Mouse (Mus musculus): ENCODE results near the gene Snx9. TPM values are rescaled to one million over a fixed set of nuclear protein-coding genes. Genes with fewer than 3 reads are reported as not detected.

Snx9 gene
- polyA plus RNA-seq, 1 experiment from 2014 or later: 101 TPM

GRCm38 (mm10) chr17:5827836-5828582 is 13.1 kb upstream of the Snx9 start:
- Histone ChIP-seq H3K4me3 (ENCODE audit: inconsistent target) (no peak overlapping the region), H3K27ac (no peak overlapping the region), H3K36me3 (ENCODE audit: inconsistent target) (no peaks in the 10 kb centered on the region), H3K79me2 (ENCODE audit: inconsistent target) (no peaks in the 10 kb centered on the region)
- 58% methylated on average over 12 of the region's 15 CpGs for WGBS (ENCODE audit: missing documents)

DNA sequence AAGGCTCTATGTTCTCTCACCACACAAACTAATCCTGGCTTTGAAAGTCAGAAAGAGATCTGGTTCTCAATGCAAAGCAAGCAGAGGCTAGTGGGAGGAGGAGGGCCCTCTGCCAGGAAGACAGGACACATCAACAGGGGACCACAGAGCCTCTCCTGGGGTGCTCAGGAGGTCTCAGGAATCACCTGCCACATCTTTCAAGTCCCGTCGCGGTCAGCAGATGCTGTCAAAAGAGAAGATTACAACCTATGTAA is 12.6 kb upstream of the Snx9 start:
- no peak overlapping the region for H3K27ac ChIP-seq
- no peak overlapping the region for H3K4me3 ChIP-seq (ENCODE audit: inconsistent target)
- WGBS (ENCODE audit: missing documents): 80% methylated on average over 3 of the region's 3 CpGs

DNA sequence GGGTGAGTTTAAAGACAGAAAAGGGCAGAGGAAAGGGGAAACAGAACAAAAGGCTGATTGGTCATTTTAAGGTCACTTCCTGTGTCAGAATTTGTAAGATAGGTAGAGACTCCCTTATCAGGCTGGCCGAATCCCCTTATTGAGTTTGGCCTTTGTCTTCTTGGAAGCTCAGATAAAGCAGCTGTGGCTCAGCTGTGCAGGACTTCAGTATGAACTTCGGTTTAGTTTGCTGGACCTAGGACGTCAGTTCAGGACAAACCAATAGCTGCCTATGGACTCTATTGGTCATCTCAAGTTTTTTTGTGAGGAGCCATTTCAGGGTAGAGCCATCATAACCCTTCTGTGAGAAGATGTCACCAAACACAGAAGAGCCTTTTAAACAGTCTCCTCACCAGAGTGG is 12.2 kb upstream of the Snx9 start:
- WGBS (ENCODE audit: missing documents): 89% methylated on average over 3 of the region's 3 CpGs
- Histone ChIP-seq H3K4me3 (ENCODE audit: inconsistent target) (no peak overlapping the region), H3K79me2 (ENCODE audit: inconsistent target) (no peaks in the 10 kb centered on the region), H3K36me3 (ENCODE audit: inconsistent target) (no peaks in the 10 kb centered on the region), H3K27ac (no peak overlapping the region)

More for the DNA sequence above, 12.6 kb upstream of the Snx9 start:
- no peaks in the 10 kb centered on the region for H3K79me2 ChIP-seq (ENCODE audit: inconsistent target)
- H3K36me3 ChIP-seq (ENCODE audit: inconsistent target): no peaks in the 10 kb centered on the region

DNA sequence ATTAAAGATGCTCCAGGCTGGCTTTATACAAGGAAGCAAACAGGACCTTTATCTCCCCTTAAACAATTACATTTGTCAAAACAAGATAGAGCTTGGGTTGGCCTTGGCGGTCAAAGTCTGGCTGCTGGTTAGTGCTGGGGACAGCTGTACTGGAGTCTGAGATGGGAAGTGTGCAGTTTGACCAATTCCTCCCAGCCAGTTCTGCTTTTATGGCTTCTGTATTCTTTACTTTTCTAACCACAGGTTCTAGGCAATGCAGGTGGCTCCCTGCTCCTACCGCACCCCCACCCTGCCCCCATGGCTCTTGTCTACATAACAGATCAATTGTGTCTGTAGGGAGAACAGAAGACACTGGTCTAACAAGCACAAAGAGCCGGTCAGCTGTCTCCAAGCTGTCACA is 11.2 kb upstream of the Snx9 start:
- no peak overlapping the region for H3K27ac ChIP-seq
- no peaks in the 10 kb centered on the region for H3K36me3 ChIP-seq (ENCODE audit: inconsistent target)
- no peak overlapping the region for H3K4me3 ChIP-seq (ENCODE audit: inconsistent target)
- H3K79me2 ChIP-seq (ENCODE audit: inconsistent target): no peaks in the 10 kb centered on the region
- WGBS (ENCODE audit: missing documents): 2% methylated on average over 3 of the region's 3 CpGs

DNA sequence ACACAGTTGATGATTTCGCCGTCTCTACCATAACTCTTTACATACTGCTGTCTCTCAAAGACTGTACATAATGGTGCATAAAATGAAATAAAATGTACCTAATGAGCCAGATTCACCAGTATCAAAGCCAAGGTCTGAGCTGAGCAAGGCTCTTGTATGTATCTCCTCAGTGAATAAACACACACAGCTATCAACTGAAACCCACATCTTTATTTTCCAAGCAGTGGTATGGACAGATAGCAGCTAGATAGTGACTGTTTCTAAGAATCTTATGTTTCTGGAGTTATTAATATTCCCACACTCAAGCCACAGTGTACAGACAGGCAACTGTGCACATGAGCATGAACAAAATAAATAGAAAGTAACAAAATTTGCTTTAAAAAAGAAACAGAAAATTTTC is 10.7 kb upstream of the Snx9 start:
- no peaks in the 10 kb centered on the region for H3K79me2 ChIP-seq (ENCODE audit: inconsistent target)
- H3K4me3 ChIP-seq (ENCODE audit: inconsistent target): no peak overlapping the region
- H3K36me3 ChIP-seq (ENCODE audit: inconsistent target): no peaks in the 10 kb centered on the region
- H3K27ac ChIP-seq: no peak overlapping the region
- WGBS (ENCODE audit: missing documents): 55% methylated on average over 2 of the region's 2 CpGs

DNA sequence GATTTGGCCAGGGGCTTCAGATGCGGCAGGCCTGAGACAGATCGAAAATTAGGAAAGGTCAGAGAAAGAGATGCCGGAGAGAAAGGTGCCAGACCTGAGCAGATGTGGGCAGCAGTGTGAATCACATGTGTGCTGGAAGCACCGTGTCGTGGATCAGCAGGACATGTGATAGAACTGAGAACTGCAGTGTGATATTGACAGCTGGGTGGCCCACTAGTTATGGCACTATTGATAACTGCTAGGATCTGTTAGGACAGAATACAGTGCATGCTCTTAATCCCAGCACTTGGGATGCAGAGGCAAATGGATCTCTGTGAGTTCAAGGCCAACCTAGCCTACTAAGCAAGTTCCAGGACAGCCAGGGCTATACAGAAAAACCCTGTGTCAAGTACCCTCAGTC is 10.3 kb upstream of the Snx9 start:
- H3K36me3 ChIP-seq (ENCODE audit: inconsistent target): no peaks in the 10 kb centered on the region
- no peaks in the 10 kb centered on the region for H3K79me2 ChIP-seq (ENCODE audit: inconsistent target)
- no peak overlapping the region for H3K4me3 ChIP-seq (ENCODE audit: inconsistent target)
- WGBS (ENCODE audit: missing documents): 94% methylated on average over 5 of the region's 5 CpGs
- no peak overlapping the region for H3K27ac ChIP-seq

DNA sequence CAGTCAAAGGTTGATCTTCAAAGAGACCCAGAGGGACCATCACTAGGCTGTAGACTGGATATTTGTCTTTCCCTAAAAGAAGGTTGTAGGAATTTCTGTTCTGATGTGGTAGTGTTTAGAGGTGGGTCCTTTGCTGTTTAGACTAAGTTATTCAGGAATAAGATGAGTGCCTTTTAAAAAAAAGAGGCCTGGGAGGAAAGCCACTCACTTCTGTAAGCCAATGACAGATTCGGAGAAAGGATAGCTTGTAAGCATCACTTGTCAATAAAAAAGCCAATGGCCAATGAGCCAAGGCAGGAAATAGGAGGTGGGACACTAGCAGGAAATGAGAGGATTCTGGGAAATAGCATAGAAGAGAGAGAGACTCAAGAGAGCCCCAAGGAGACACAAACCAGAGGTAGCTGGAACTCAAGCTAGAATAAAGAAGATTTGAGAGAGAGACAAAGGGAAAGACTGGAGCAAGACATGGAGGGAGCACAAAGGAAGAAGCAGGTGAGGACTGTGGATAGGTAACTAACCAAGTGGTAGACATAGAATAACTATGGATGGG is 9.8 kb upstream of the Snx9 start:
- no peaks in the 10 kb centered on the region for H3K36me3 ChIP-seq (ENCODE audit: inconsistent target)
- 94% methylated on average over 1 of the region's 1 CpGs for WGBS (ENCODE audit: missing documents)
- no peak overlapping the region for H3K4me3 ChIP-seq (ENCODE audit: inconsistent target)
- H3K79me2 ChIP-seq (ENCODE audit: inconsistent target): no peaks in the 10 kb centered on the region
- H3K27ac ChIP-seq: no peak overlapping the region

GRCm38 (mm10) chr17:5834166-5834565 is 7.0 kb upstream of the Snx9 start:
- WGBS (ENCODE audit: missing documents): 94% methylated on average over 3 of the region's 3 CpGs
- Histone ChIP-seq H3K79me2 (ENCODE audit: inconsistent target) (peaks cover under 1% of the 10 kb centered on the region; the same call in 1 of the 2 replicates), H3K4me3 (ENCODE audit: inconsistent target) (no peak overlapping the region), H3K27ac (no peak overlapping the region), H3K36me3 (ENCODE audit: inconsistent target) (no peaks in the 10 kb centered on the region)

- H3K4me3 ChIP-seq (ENCODE audit: inconsistent target): no peak overlapping the region
- no peaks in the 10 kb centered on the region for H3K36me3 ChIP-seq (ENCODE audit: inconsistent target)
- H3K79me2 ChIP-seq (ENCODE audit: inconsistent target): peaks cover 8% of the 10 kb centered on the region; the same call in 1 of the 2 replicates
- 93% methylated on average over 2 of the region's 3 CpGs for WGBS (ENCODE audit: missing documents)
- H3K27ac ChIP-seq: no peak overlapping the region
Observed at GRCm38 (mm10) chr17:5834798-5835328, 6.3 kb upstream of the Snx9 start.

GRCm38 (mm10) chr17:5839549-5840240 is 1.4 kb upstream of the Snx9 start:
- Histone ChIP-seq H3K27ac (peak overlapping the region; percentile 71; the same call in 1 of the 2 replicates), H3K36me3 (ENCODE audit: inconsistent target) (no peaks in the 10 kb centered on the region), H3K79me2 (ENCODE audit: inconsistent target) (peaks cover 46% of the 10 kb centered on the region), H3K4me3 (ENCODE audit: inconsistent target) (0 out of 2 replicates have a peak overlapping the region, but pooled peaks have one; percentile 51)
- WGBS (ENCODE audit: missing documents): 80% methylated on average over 5 of the region's 5 CpGs

- peak overlapping the region; percentile 71 for H3K27ac ChIP-seq
- no peaks in the 10 kb centered on the region for H3K36me3 ChIP-seq (ENCODE audit: inconsistent target)
- WGBS (ENCODE audit: missing documents): 12% methylated on average over 20 of the region's 32 CpGs
Observed at GRCm38 (mm10) chr17:5840550-5841127, 490 bp upstream of the Snx9 start.

GRCm38 (mm10) chr17:5841943-5842273 is 779 bp downstream of the Snx9 start:
- 1% methylated on average over 7 of the region's 7 CpGs for WGBS (ENCODE audit: missing documents)
- Histone ChIP-seq H3K4me3 (ENCODE audit: inconsistent target) (peak overlapping the region; percentile 60), H3K79me2 (ENCODE audit: inconsistent target) (peaks cover 68% of the 10 kb centered on the region), H3K27ac (peak overlapping the region; percentile 53), H3K36me3 (ENCODE audit: inconsistent target) (no peaks in the 10 kb centered on the region)

More at GRCm38 (mm10) chr17:5840550-5841127, 490 bp upstream of the Snx9 start:
- Histone ChIP-seq H3K4me3 (ENCODE audit: inconsistent target) (peak overlapping the region; percentile 51), H3K79me2 (ENCODE audit: inconsistent target) (peaks cover 55% of the 10 kb centered on the region)

- H3K4me3 ChIP-seq (ENCODE audit: inconsistent target): no peak overlapping the region; the same call in 1 of the 2 replicates
- H3K27ac ChIP-seq: no peak overlapping the region
- WGBS (ENCODE audit: missing documents): 81% methylated on average over 9 of the region's 9 CpGs
- no peaks in the 10 kb centered on the region for H3K36me3 ChIP-seq (ENCODE audit: inconsistent target)
- H3K79me2 ChIP-seq (ENCODE audit: inconsistent target): peaks cover 80% of the 10 kb centered on the region
Observed at GRCm38 (mm10) chr17:5842988-5843640, 2.0 kb downstream of the Snx9 start.

- Histone ChIP-seq H3K27ac (no peak overlapping the region), H3K4me3 (ENCODE audit: inconsistent target) (no peak overlapping the region), H3K79me2 (ENCODE audit: inconsistent target) (peaks cover 83% of the 10 kb centered on the region), H3K36me3 (ENCODE audit: inconsistent target) (no peaks in the 10 kb centered on the region)
- WGBS (ENCODE audit: missing documents): 97% methylated on average over 7 of the region's 7 CpGs
Observed at GRCm38 (mm10) chr17:5843641-5843990, 2.5 kb downstream of the Snx9 start.

Data from macrophage (primary cell).